Mouse (Mus musculus): ENCODE results near the gene Rbfox3.

DNA sequence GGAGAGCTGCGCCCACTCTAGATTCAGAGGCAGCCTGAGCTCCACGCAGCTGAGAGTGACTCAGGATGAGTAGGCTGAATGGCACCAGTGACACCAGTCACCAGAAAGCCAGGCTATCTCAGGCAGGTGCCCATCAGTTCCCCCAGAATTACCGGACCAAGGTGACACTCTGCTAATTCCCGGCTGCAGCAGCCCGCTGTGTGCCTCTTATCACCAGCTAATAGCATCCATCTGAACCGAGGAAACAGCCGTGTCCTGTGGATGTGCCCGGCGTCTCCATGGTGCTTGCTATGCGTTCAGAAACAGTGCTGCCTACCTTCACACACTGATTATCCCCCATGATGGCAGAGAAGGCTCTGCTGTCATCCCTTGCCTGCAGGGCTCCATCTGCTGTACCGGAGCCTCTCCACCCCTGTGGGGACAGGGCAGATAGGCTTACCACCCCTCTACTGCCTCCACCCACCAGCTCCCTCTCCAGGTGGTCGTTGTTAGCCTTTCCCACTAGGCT, 138.3 kb downstream of the Rbfox3 start:
- no peak for TF ChIP-seq GATA1 (IDR thresholded peaks at IDR 0.05; ENCODE audit: borderline replicate concordance, low read length)
- no peak for TF ChIP-seq FLI1 (IDR thresholded peaks at IDR 0.05; ENCODE audit: low read length)
